Mouse (Mus musculus) C2C12 (cell line): ENCODE results near the gene Spock2.
"Not testable (repeated sequence)": the region's sequence is repeated elsewhere in the genome, so short reads cannot be mapped to it uniquely, and the experiment has no call there.

ENCODE experiments used
- CEBPB ChIP-seq: IDR thresholded peaks from one replicate; pipeline ENCODE4 v1.6.1; 2011; ENCODE audit warnings: low read depth, mild to moderate bottlenecking, control low read depth, moderate library complexity
- CTCF ChIP-seq: IDR thresholded peaks from one replicate; pipeline ENCODE4 v1.5.1; 2011; ENCODE audit not compliant: control insufficient read depth, insufficient read depth, insufficient read length
- FOSL1 ChIP-seq: IDR thresholded peaks from one replicate; pipeline ENCODE4 v1.8.0; 2011; ENCODE audit warnings: mild to moderate bottlenecking, low read length; ENCODE audit not compliant: poor library complexity, insufficient read depth, severe bottlenecking
- MAX ChIP-seq: IDR thresholded peaks from one replicate; pipeline ENCODE4 v1.6.1; 2011; ENCODE audit warnings: mild to moderate bottlenecking, control low read depth
- MYOD1 ChIP-seq: IDR thresholded peaks from one replicate; pipeline ENCODE4 v1.6.1; 2011; ENCODE audit warnings: low read depth; ENCODE audit not compliant: control insufficient read depth, insufficient read length
- MYOG ChIP-seq: IDR thresholded peaks from one replicate; pipeline ENCODE4 v1.6.1; 2011; ENCODE audit not compliant: control insufficient read depth, insufficient read length; ENCODE audit errors: extremely low read depth
- USF1 ChIP-seq: IDR thresholded peaks from one replicate; pipeline ENCODE4 v1.6.1; 2011; ENCODE audit warnings: low read depth, mild to moderate bottlenecking, control low read depth, moderate library complexity

DNA sequence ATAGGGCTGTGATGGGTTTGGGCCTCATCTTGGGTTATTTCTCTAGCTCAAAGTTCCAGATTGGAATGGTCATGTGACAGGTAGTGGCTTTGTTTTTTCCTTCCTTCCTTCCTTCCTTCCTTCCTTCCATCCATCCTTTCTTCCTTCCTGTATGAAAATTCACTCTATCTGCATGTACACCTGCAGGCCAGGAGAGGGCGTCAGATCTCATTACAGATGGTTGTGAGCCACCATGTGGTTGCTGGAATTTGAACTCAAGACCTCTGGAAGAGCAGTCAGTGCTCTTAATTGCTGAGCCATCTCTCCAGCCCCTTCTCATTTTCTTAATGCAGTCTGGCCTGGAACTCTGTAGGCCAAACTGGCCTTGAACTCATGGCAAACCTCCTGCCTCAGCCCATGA is 30.0 kb downstream of the Spock2 start:
- TF ChIP-seq CTCF, USF1, MYOG, CEBPB, MYOD1, MAX, FOSL1: not testable (repeated sequence)
